Mouse (Mus musculus): ENCODE data around the gene Saa4. TPM values are rescaled to one million over a fixed set of nuclear protein-coding genes. Genes with fewer than 3 reads are reported as not detected.
"Not testable (repeated sequence)": the region's sequence is repeated elsewhere in the genome, so short reads cannot be mapped to it uniquely, and the experiment has no call there.

Saa4 gene
- polyA plus RNA-seq, 1 experiment from 2014 or later = not detected

DNA sequence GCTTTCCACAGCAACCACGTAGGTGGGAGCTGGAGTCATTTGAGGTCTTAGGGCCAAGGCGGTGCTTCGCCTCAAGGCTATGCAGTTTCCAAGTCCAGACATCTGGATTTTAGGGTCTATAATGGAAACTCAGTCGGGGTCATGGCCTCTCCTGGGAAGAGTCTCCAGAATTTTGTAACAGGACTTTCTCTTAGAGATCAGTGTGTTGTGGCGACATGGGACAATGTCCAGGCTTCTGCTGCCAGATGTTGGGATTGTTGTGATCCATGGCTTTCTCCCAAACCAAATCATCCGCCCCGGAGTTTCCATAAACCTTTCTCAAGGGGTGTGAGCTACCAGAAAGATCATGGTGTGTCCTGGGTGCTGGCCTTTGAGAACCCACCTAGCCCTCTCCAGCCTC lies 14.0 kb upstream of the Saa4 start:
- no peaks in the 10 kb centered on the region for H3K9me3 ChIP-seq (replicated peaks; ENCODE audit: control insufficient read depth, low read length)
- WGBS = 81% methylated on average over 7 of the region's 7 CpGs
- no peaks in the 10 kb centered on the region for H3K27me3 ChIP-seq (ENCODE audit: control insufficient read depth, insufficient read depth, low read length)
- no peak for ATAC-seq (replicated peaks; ENCODE audit: extremely low read depth, insufficient read depth, low FRiP score)
- no peaks in the 10 kb centered on the region for H3K4me1 ChIP-seq (ENCODE audit: control insufficient read depth, insufficient read depth, low read length)
- no peak overlapping the region for H3K27ac ChIP-seq (ENCODE audit: low read length)
- no peak overlapping the region for H3K4me3 ChIP-seq (ENCODE audit: low read length)
- no peaks in the 10 kb centered on the region for H3K36me3 ChIP-seq (ENCODE audit: control insufficient read depth, insufficient read depth)
- H3K9ac ChIP-seq (ENCODE audit: low read length) = no peak overlapping the region
- no peak overlapping the region for H3K4me2 ChIP-seq (ENCODE audit: low read depth, low read length)

DNA sequence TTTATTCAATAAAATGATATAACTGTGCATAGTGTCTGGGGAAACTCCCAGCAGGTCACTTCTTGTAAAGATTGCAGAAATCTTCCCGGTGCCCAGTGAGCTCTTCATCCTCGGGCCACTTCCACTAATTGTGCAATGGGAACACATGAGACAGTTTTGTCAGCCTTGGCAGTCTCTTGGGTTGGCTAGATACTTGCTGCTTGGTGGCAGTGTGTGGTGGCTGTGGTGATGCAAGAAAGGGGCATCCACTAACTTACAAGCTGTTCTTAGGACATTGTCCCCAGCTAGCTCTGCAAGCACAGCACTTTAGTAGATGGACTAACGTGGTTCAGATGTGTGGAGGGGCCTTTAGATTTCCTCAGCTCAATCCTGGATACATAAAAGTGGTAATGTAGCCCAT lies 13.4 kb upstream of the Saa4 start:
- Histone ChIP-seq H3K9ac (ENCODE audit: low read length) (no peak overlapping the region), H3K4me3 (ENCODE audit: low read length) (no peak overlapping the region), H3K4me1 (ENCODE audit: control insufficient read depth, insufficient read depth, low read length) (no peaks in the 10 kb centered on the region), H3K27ac (ENCODE audit: low read length) (no peak overlapping the region), H3K27me3 (ENCODE audit: control insufficient read depth, insufficient read depth, low read length) (no peaks in the 10 kb centered on the region), H3K36me3 (ENCODE audit: control insufficient read depth, insufficient read depth) (no peaks in the 10 kb centered on the region), H3K9me3 (replicated peaks; ENCODE audit: control insufficient read depth, low read length) (no peaks in the 10 kb centered on the region), H3K4me2 (ENCODE audit: low read depth, low read length) (no peak overlapping the region)
- no peak for ATAC-seq (replicated peaks; ENCODE audit: extremely low read depth, insufficient read depth, low FRiP score)
- WGBS = 69% methylated on average over 3 of the region's 3 CpGs

DNA sequence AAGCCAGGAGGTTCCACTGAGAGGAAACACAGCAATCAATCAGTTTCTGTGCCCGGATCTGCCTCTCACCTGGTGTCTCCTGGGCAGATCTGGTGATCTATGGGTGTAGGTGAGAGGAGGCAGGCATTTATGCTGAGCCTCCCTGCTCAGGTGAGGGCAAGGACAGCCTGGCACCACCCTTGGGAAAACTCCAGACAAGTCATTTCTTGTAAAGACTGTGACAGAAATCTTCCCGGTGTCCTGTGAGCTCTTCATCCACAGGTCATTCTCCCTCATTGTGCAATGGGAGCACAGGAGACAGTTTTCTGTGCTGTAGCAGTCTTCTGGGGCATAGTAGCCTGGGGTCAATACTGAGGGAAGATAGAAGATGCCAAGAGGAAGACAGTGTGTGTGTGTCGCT lies 10.5 kb upstream of the Saa4 start, which contains the start of gene Saa1:
Gene Saa1 (minus strand): TSS at position 101 of the 400 bp plus-strand sequence.
- not testable (repeated sequence) for H3K9ac ChIP-seq (ENCODE audit: low read length); H3K36me3 ChIP-seq (ENCODE audit: control insufficient read depth, insufficient read depth); H3K4me2 ChIP-seq (ENCODE audit: low read depth, low read length); ATAC-seq (replicated peaks; ENCODE audit: extremely low read depth, insufficient read depth, low FRiP score); H3K9me3 ChIP-seq (replicated peaks; ENCODE audit: control insufficient read depth, low read length); H3K4me1 ChIP-seq (ENCODE audit: control insufficient read depth, insufficient read depth, low read length); H3K27me3 ChIP-seq (ENCODE audit: control insufficient read depth, insufficient read depth, low read length); H3K4me3 ChIP-seq (ENCODE audit: low read length); H3K27ac ChIP-seq (ENCODE audit: low read length)
- 63% methylated on average over 3 of the region's 3 CpGs for WGBS

DNA sequence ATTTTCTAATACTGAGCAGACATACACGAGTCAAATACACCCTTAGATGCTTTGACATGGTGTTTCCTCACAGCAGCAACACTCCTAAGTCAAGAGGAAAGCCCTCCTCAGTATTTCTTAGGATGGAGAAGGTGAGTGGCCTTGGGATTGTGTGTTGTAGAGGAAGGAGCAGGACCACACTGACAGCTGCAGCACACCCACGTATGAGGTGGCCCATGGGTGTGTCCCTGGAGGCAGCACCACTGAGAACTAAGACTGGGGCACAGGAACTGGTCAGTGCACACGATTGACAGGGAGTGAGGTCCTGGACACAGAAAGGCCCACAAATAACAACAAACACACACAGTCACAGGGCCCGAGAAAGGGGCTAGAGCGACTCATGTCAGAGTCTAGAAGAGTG lies 7.6 kb upstream of the Saa4 start:
- ATAC-seq (replicated peaks; ENCODE audit: extremely low read depth, insufficient read depth, low FRiP score); H3K27ac ChIP-seq (ENCODE audit: low read length): not testable (repeated sequence)

GRCm38 (mm10) chr7:46738561-46739460 lies 6.4 kb upstream of the Saa4 start:
- Histone ChIP-seq H3K4me2 (ENCODE audit: low read depth, low read length) (no peak overlapping the region), H3K4me1 (ENCODE audit: control insufficient read depth, insufficient read depth, low read length) (no peaks in the 10 kb centered on the region), H3K27me3 (ENCODE audit: control insufficient read depth, insufficient read depth, low read length) (no peaks in the 10 kb centered on the region), H3K4me3 (ENCODE audit: low read length) (no peak overlapping the region), H3K9me3 (replicated peaks; ENCODE audit: control insufficient read depth, low read length) (no peaks in the 10 kb centered on the region), H3K9ac (ENCODE audit: low read length) (no peak overlapping the region), H3K36me3 (ENCODE audit: control insufficient read depth, insufficient read depth) (no peaks in the 10 kb centered on the region), H3K27ac (ENCODE audit: low read length) (no peak overlapping the region)
- WGBS = 67% methylated on average over 12 of the region's 12 CpGs
- no peak for ATAC-seq (replicated peaks; ENCODE audit: extremely low read depth, insufficient read depth, low FRiP score)

More for the DNA sequence above, 7.6 kb upstream of the Saa4 start:
- WGBS = 73% methylated on average over 5 of the region's 5 CpGs
- H3K27me3 ChIP-seq (ENCODE audit: control insufficient read depth, insufficient read depth, low read length); H3K4me2 ChIP-seq (ENCODE audit: low read depth, low read length); H3K9ac ChIP-seq (ENCODE audit: low read length); H3K9me3 ChIP-seq (replicated peaks; ENCODE audit: control insufficient read depth, low read length); H3K36me3 ChIP-seq (ENCODE audit: control insufficient read depth, insufficient read depth); H3K4me3 ChIP-seq (ENCODE audit: low read length); H3K4me1 ChIP-seq (ENCODE audit: control insufficient read depth, insufficient read depth, low read length): not testable (repeated sequence)

DNA sequence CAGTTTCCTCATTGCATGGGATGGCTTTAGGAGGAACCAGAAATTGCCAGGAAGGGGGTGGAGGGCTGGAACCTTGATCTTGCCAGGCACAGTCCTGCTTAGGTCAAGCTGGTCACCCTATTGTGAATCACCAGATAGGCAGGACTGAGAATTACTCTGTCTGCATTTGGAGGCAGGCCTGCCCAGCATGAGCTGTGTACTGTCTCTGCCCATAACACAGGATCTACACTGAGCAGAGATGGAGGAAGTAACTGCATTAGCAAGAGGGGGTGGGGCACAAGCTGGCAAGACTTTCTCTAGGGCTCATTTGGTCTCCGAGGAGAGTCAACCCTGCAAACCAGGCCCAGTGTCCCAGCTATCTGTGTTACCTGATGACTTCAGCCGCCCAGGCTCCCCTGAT lies 2.6 kb upstream of the Saa4 start:
- H3K4me2 ChIP-seq (ENCODE audit: low read depth, low read length) = no peak overlapping the region
- H3K4me3 ChIP-seq (ENCODE audit: low read length) = no peak overlapping the region
- H3K27me3 ChIP-seq (ENCODE audit: control insufficient read depth, insufficient read depth, low read length) = no peaks in the 10 kb centered on the region
- no peak overlapping the region for H3K9ac ChIP-seq (ENCODE audit: low read length)
- no peaks in the 10 kb centered on the region for H3K9me3 ChIP-seq (replicated peaks; ENCODE audit: control insufficient read depth, low read length)
- ATAC-seq (replicated peaks; ENCODE audit: extremely low read depth, insufficient read depth, low FRiP score) = no peak
- no peaks in the 10 kb centered on the region for H3K4me1 ChIP-seq (ENCODE audit: control insufficient read depth, insufficient read depth, low read length)
- H3K36me3 ChIP-seq (ENCODE audit: control insufficient read depth, insufficient read depth) = no peaks in the 10 kb centered on the region
- WGBS = 61% methylated on average over 2 of the region's 2 CpGs
- no peak overlapping the region for H3K27ac ChIP-seq (ENCODE audit: low read length)

DNA sequence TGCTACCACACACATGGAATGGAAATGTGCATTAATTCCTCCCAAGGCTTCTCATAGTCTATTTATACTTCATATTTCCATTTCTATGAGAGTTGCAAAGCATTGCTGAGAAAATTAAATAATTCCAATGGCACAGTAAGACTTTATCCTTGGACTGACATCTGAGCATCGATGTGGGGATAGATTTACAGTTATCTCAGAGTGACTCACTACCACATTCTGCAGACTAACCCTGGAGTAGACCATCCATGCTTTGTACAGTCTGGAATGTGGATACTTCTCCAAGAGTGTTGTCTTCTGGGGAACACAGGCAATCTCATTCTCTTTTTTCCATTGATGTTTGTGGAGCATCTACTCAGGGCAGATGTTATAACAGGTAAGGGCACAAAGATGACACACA lies 4.8 kb downstream of the Saa4 start:
- no peaks in the 10 kb centered on the region for H3K4me1 ChIP-seq (ENCODE audit: control insufficient read depth, insufficient read depth, low read length)
- no peak overlapping the region for H3K4me2 ChIP-seq (ENCODE audit: low read depth, low read length)
- H3K27ac ChIP-seq (ENCODE audit: low read length) = no peak overlapping the region
- no peak overlapping the region for H3K4me3 ChIP-seq (ENCODE audit: low read length)
- no peak for ATAC-seq (replicated peaks; ENCODE audit: extremely low read depth, insufficient read depth, low FRiP score)
- H3K27me3 ChIP-seq (ENCODE audit: control insufficient read depth, insufficient read depth, low read length) = no peaks in the 10 kb centered on the region
- no peaks in the 10 kb centered on the region for H3K36me3 ChIP-seq (ENCODE audit: control insufficient read depth, insufficient read depth)
- WGBS = 74% methylated on average over 1 of the region's 1 CpGs
- H3K9me3 ChIP-seq (replicated peaks; ENCODE audit: control insufficient read depth, low read length) = no peaks in the 10 kb centered on the region
- no peak overlapping the region for H3K9ac ChIP-seq (ENCODE audit: low read length)

- no peak overlapping the region for H3K4me3 ChIP-seq (ENCODE audit: low read length)
- no peaks in the 10 kb centered on the region for H3K27me3 ChIP-seq (ENCODE audit: control insufficient read depth, insufficient read depth, low read length)
- WGBS = 77% methylated on average over 5 of the region's 5 CpGs
- ATAC-seq (replicated peaks; ENCODE audit: extremely low read depth, insufficient read depth, low FRiP score) = no peak
- H3K4me2 ChIP-seq (ENCODE audit: low read depth, low read length) = no peak overlapping the region
- no peaks in the 10 kb centered on the region for H3K4me1 ChIP-seq (ENCODE audit: control insufficient read depth, insufficient read depth, low read length)
- H3K27ac ChIP-seq (ENCODE audit: low read length) = no peak overlapping the region
- H3K36me3 ChIP-seq (ENCODE audit: control insufficient read depth, insufficient read depth) = no peaks in the 10 kb centered on the region
- H3K9me3 ChIP-seq (replicated peaks; ENCODE audit: control insufficient read depth, low read length) = no peaks in the 10 kb centered on the region
- no peak overlapping the region for H3K9ac ChIP-seq (ENCODE audit: low read length)
Observed at GRCm38 (mm10) chr7:46724396-46724795, 8.0 kb downstream of the Saa4 start.

- Histone ChIP-seq H3K4me2 (ENCODE audit: low read depth, low read length) (no peak overlapping the region), H3K9ac (ENCODE audit: low read length) (no peak overlapping the region), H3K27ac (ENCODE audit: low read length) (no peak overlapping the region), H3K9me3 (replicated peaks; ENCODE audit: control insufficient read depth, low read length) (no peaks in the 10 kb centered on the region), H3K27me3 (ENCODE audit: control insufficient read depth, insufficient read depth, low read length) (0 out of 2 replicates have a peak, but pooled peaks cover 3% of the 10 kb centered on the region), H3K4me1 (ENCODE audit: control insufficient read depth, insufficient read depth, low read length) (no peaks in the 10 kb centered on the region), H3K36me3 (ENCODE audit: control insufficient read depth, insufficient read depth) (no peaks in the 10 kb centered on the region), H3K4me3 (ENCODE audit: low read length) (no peak overlapping the region)
- 68% methylated on average over 3 of the region's 3 CpGs for WGBS
- no peak for ATAC-seq (replicated peaks; ENCODE audit: extremely low read depth, insufficient read depth, low FRiP score)
Observed at GRCm38 (mm10) chr7:46723849-46724248, 8.6 kb downstream of the Saa4 start.
